Mouse (Mus musculus) heart, adult 2 months (tissue): ENCODE results near the gene Mgmt. TPM values are rescaled to one million over a fixed set of nuclear protein-coding genes. Genes with fewer than 3 reads are reported as not detected.

Experiments used
- DNase-seq, 2 experiments: peaks; one replicate each; pipeline ENCODE4 v3.0.0; 2021
- H3K27ac ChIP-seq: fragments of 200-600 bp; 2 replicates; pipeline ENCODE4 v1.8.1; 2022
- H3K27me3 ChIP-seq: fragments of 200-500 bp; 2 replicates; pipeline ENCODE4 v1.6.1; 2012; ENCODE audit warnings: mild to moderate bottlenecking, low read length, inconsistent platforms, mixed read lengths; ENCODE audit not compliant: control insufficient read depth, insufficient read depth
- H3K36me3 ChIP-seq: fragments of 200-500 bp; 2 replicates; pipeline ENCODE4 v1.6.1; 2012; ENCODE audit warnings: low read length, inconsistent platforms; ENCODE audit not compliant: control insufficient read depth, insufficient read depth
- H3K4me1 ChIP-seq: fragments of 200-500 bp; 2 replicates; pipeline ENCODE4 v1.6.1; 2011; ENCODE audit warnings: low read length; ENCODE audit not compliant: control insufficient read depth, insufficient read depth
- H3K4me3 ChIP-seq: fragments of 200-600 bp; 2 replicates; pipeline ENCODE4 v1.8.1; 2022
- H3K79me2 ChIP-seq: fragments of 200-500 bp; replicated peaks from 2 replicates; pipeline ENCODE4 v1.6.1; 2012; ENCODE audit warnings: mild to moderate bottlenecking, inconsistent platforms, low read length, moderate library complexity, mixed read lengths; ENCODE audit not compliant: control insufficient read depth, insufficient read depth
- H3K9ac ChIP-seq: fragments of 200-500 bp; 2 replicates; pipeline ENCODE4 v1.6.1; 2012; ENCODE audit warnings: low read depth, mild to moderate bottlenecking, control low read depth, inconsistent platforms, low read length, mixed read lengths
- CTCF ChIP-seq: fragments of 200-600 bp; IDR thresholded peaks from 2 replicates; pipeline ENCODE4 v1.8.1; 2022; ENCODE audit warnings: antibody characterized with exemption, mild to moderate bottlenecking, moderate library complexity
- EP300 ChIP-seq: fragments of 200-500 bp; IDR thresholded peaks from 2 replicates; pipeline ENCODE4 v1.6.1; 2011; ENCODE audit warnings: low read depth, low read length, control low read depth; ENCODE audit not compliant: insufficient read depth
- POLR2A ChIP-seq: fragments of 200-500 bp; IDR thresholded peaks from 2 replicates; pipeline ENCODE4 v1.6.1; 2011; ENCODE audit warnings: mild to moderate bottlenecking, low read depth, low read length, control low read depth; ENCODE audit not compliant: insufficient read depth
- WGBS: fragments of 180-500 bp; shearing (Covaris S2); methylation state at CpG from one replicate; pipeline ENCODE4 v1.1.7; 2018; 5-methylcytosine and 5-hydroxymethylcytosine counted together
- intact Hi-C: fragments of 180-260 bp; cut with DNase I; formaldehyde crosslinking; loops from one replicate; pipeline ENCODE4 v1.15.1; 2025
- polyA plus RNA-seq: library from polyadenylated mRNA; depleted of rRNA; stranded (reverse); fragments of >200 nt; gene quantifications from 2 replicates; pipeline ENCODE4 v1.2.3, GENCODE M21; 2012
- total RNA-seq, 2 experiments: library from RNA; stranded (reverse); gene quantifications; 2 replicates each; pipeline ENCODE4 v1.2.3; 2021

Mgmt gene
- total and polyA plus RNA-seq, 3 experiments, result 3.6 to 3.8 (median 3.7) TPM

- H3K27ac ChIP-seq, result peak overlapping the region; percentile 71
- peak in 1 of 2 experiments; percentile 11 for DNase-seq
These were observed 29.5 kb upstream of the Mgmt start for GRCm38 (mm10) chr7:136864677-136865463.

GRCm38 (mm10) chr7:136865876-136866275 lies 28.5 kb upstream of the Mgmt start:
- Histone ChIP-seq H3K79me2 (no peaks in the 10 kb centered on the region), H3K4me1 (peaks cover 3% of the 10 kb centered on the region), H3K27ac (no peak overlapping the region), H3K27me3 (no peaks in the 10 kb centered on the region), H3K4me3 (no peak overlapping the region), H3K36me3 (no peaks in the 10 kb centered on the region), H3K9ac (no peak overlapping the region)
- intact Hi-C loops, result no loop called here
- TF ChIP-seq EP300 (no peak), CTCF (no peak), POLR2A (no peak)
- no peak for DNase-seq
- 95% methylated on average over 4 of the region's 4 CpGs for WGBS

More at GRCm38 (mm10) chr7:136864677-136865463, 29.5 kb upstream of the Mgmt start:
- no peak overlapping the region for H3K9ac ChIP-seq
- peaks cover 3% of the 10 kb centered on the region for H3K4me1 ChIP-seq
- no peak for TF ChIP-seq CTCF
- TF ChIP-seq EP300, result no peak
- no peak for TF ChIP-seq POLR2A
- no peak overlapping the region for H3K4me3 ChIP-seq
- intact Hi-C loops, result no loop called here
- WGBS, result 55% methylated on average over 7 of the region's 7 CpGs
- no peaks in the 10 kb centered on the region for H3K36me3 ChIP-seq
- H3K79me2 ChIP-seq, result no peaks in the 10 kb centered on the region
- no peaks in the 10 kb centered on the region for H3K27me3 ChIP-seq

GRCm38 (mm10) chr7:136866535-136866934 lies 27.9 kb upstream of the Mgmt start:
- no peak for TF ChIP-seq POLR2A
- no peak for TF ChIP-seq CTCF
- Histone ChIP-seq H3K4me3 (no peak overlapping the region), H3K36me3 (no peaks in the 10 kb centered on the region), H3K27ac (no peak overlapping the region), H3K9ac (no peak overlapping the region), H3K4me1 (peaks cover 3% of the 10 kb centered on the region), H3K79me2 (no peaks in the 10 kb centered on the region), H3K27me3 (no peaks in the 10 kb centered on the region)
- WGBS, result 91% methylated on average over 4 of the region's 4 CpGs
- intact Hi-C loops, result no loop called here
- DNase-seq, result no peak

GRCm38 (mm10) chr7:136871535-136871934 lies 22.9 kb upstream of the Mgmt start:
- H3K79me2 ChIP-seq, result no peaks in the 10 kb centered on the region
- no peak for TF ChIP-seq EP300
- TF ChIP-seq POLR2A, result no peak
- no peak for TF ChIP-seq CTCF
- no peak for DNase-seq
- no peaks in the 10 kb centered on the region for H3K36me3 ChIP-seq
- no peaks in the 10 kb centered on the region for H3K27me3 ChIP-seq
- intact Hi-C loops, result no loop called here
- H3K9ac ChIP-seq, result no peak overlapping the region
- no peak overlapping the region for H3K4me3 ChIP-seq
- no peaks in the 10 kb centered on the region for H3K4me1 ChIP-seq
- H3K27ac ChIP-seq, result no peak overlapping the region
- 83% methylated on average over 11 of the region's 11 CpGs for WGBS

- 25% methylated on average over 8 of the region's 8 CpGs for WGBS
- H3K27me3 ChIP-seq, result no peaks in the 10 kb centered on the region
- TF ChIP-seq POLR2A (no peak), EP300 (no peak), CTCF (no peak)
- peak in 1 of 2 experiments; percentile 21 for DNase-seq
- H3K36me3 ChIP-seq, result no peaks in the 10 kb centered on the region
- H3K9ac ChIP-seq, result no peak overlapping the region
- H3K27ac ChIP-seq, result no peak overlapping the region
- H3K4me3 ChIP-seq, result no peak overlapping the region
- H3K79me2 ChIP-seq, result no peaks in the 10 kb centered on the region
- H3K4me1 ChIP-seq, result no peaks in the 10 kb centered on the region
- intact Hi-C loops, result no loop called here
These were observed 22.4 kb upstream of the Mgmt start for GRCm38 (mm10) chr7:136872059-136872458.

- H3K36me3 ChIP-seq, result no peaks in the 10 kb centered on the region
- TF ChIP-seq CTCF (no peak), POLR2A (no peak), EP300 (no peak)
- H3K27ac ChIP-seq, result no peak overlapping the region
- H3K27me3 ChIP-seq, result no peaks in the 10 kb centered on the region
- intact Hi-C loops, result loop anchor here (2.0 kb wide), 1 partner anchor 16 kb away; no protein-coding TSS in a partner anchor
- WGBS, result 14% methylated on average over 1 of the region's 1 CpGs
- H3K79me2 ChIP-seq, result no peaks in the 10 kb centered on the region
- no peaks in the 10 kb centered on the region for H3K4me1 ChIP-seq
- no peak overlapping the region for H3K9ac ChIP-seq
- H3K4me3 ChIP-seq, result no peak overlapping the region
- no peak for DNase-seq
These were observed 20.0 kb upstream of the Mgmt start for GRCm38 (mm10) chr7:136874396-136874795.
